Mouse (Mus musculus) gastrocnemius, adult 2 months (tissue): ENCODE data around the gene Pgk1. TPM values are rescaled to one million over a fixed set of nuclear protein-coding genes. Genes with fewer than 3 reads are reported as not detected.

ENCODE experiments used
- DNase-seq: peaks from one replicate; pipeline ENCODE4 v3.0.0; 2022
- H3K27ac ChIP-seq: fragments of 200-600 bp; 2 replicates; pipeline ENCODE4 v1.8.1; 2022; ENCODE audit warnings: mild to moderate bottlenecking
- H3K4me3 ChIP-seq: fragments of 200-600 bp; 2 replicates; pipeline ENCODE4 v1.8.1; 2022; ENCODE audit warnings: mild to moderate bottlenecking, moderate library complexity
- CTCF ChIP-seq: fragments of 200-600 bp; IDR thresholded peaks from 2 replicates; pipeline ENCODE4 v1.8.1; 2022; ENCODE audit warnings: antibody characterized with exemption, mild to moderate bottlenecking, moderate library complexity
- intact Hi-C: fragments of 180-260 bp; cut with DNase I; formaldehyde crosslinking; loops from one replicate; pipeline ENCODE4 v1.15.1; 2025
- long read RNA-seq, 2 experiments: library from polyadenylated mRNA; stranded (forward); transcript quantifications; one replicate each; pipeline ENCODE4 v2.0.0; 2021
- total RNA-seq, 2 experiments: library from RNA; stranded (reverse); gene quantifications; 2 replicates each; pipeline ENCODE4 v1.2.3; 2021

Pgk1 gene
- total RNA-seq = 1,000 to 10,000 TPM in 1 of 2 experiments, 100 to 1,000 TPM in 1; 915 to 1,167 TPM
- long read RNA-seq, experiment 1, transcript Pgk1-201 (11 exons, 1,825 nt) = major isoform, 262 of 288 reads
- long read RNA-seq, experiment 1, partial matches to known transcripts = 18 of 288 reads
- long read RNA-seq, experiment 1, other reads (novel, unspliced or antisense) = 8 of 288 reads
- long read RNA-seq, experiment 2, transcript Pgk1-201 (11 exons, 1,825 nt) = major isoform, 695 of 836 reads
- long read RNA-seq, experiment 2, partial matches to known transcripts = 129 of 836 reads
- long read RNA-seq, experiment 2, other reads (novel, unspliced or antisense) = 12 of 836 reads

DNA sequence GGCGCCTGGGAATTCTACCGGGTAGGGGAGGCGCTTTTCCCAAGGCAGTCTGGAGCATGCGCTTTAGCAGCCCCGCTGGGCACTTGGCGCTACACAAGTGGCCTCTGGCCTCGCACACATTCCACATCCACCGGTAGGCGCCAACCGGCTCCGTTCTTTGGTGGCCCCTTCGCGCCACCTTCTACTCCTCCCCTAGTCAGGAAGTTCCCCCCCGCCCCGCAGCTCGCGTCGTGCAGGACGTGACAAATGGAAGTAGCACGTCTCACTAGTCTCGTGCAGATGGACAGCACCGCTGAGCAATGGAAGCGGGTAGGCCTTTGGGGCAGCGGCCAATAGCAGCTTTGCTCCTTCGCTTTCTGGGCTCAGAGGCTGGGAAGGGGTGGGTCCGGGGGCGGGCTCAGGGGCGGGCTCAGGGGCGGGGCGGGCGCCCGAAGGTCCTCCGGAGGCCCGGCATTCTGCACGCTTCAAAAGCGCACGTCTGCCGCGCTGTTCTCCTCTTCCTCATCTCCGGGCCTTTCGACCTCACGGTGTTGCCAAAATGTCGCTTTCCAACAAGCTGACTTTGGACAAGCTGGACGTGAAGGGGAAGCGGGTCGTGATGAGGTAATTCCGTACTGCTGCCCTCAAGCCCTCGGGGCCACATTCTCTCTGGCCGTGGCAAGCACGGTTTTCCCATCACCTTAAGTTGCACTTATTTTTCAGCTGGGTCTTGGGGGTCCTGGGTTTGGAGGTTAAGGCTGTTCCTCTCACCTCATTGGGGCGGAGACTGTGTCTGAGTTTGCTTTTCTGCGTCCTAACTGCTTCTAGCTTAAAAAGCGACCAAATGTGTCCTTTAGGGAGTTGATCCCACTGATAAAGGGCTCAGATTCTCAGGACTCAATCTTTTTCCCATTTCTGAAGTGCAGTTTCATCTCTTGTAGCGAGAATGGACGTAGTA lies at the start of gene Pgk1:
Pgk1 (plus strand) TSS at position 388 of the 937 bp plus-strand sequence.
- no peak for TF ChIP-seq CTCF
- intact Hi-C loops = loop anchor here (5.0 to 10.0 kb wide), 2 partner anchors 160 to 1112 kb away; partner anchors contain the start of genes Atp7a and Pbdc1
- H3K27ac ChIP-seq = peak within 1 kb of the TSS; percentile 91
- DNase-seq = peak; percentile 96
- H3K4me3 ChIP-seq = peak within 1 kb of the TSS; percentile 80

DNA sequence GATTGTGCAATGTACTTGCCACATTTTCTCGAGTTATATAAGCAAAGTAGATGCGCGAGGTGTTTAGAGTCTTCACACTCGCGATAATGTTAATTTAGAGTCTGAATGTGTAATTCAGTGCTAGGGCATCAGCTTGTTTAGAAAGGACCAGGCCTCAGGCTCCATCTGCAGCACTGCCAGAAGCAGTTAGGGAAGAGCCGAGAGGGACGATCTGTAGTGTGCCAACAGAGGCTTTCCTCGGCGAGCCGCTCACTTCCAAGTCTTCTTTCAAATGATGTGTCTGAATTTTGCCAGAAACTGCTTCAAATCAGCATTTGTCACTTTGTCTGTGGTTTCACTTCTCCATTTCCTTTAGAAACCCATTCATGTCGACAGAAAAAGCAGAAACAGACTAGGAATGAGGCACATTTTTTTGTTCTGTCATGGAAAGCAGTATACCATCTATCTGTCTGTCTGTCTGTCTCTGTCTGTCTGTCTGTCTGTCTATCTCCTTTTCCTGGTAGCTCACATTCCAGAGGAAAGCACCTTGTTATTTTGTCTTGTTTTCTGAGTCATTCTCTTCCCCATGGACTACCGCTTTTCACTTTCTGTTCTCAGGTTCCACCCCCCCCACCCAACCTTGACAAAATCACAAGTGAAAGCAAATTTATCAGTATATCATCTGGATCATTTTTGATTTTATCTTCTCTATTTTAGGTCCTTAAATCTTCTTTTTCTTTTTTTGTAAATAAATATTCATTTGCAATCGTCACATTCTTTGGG lies 47.4 kb upstream of the Pgk1 start:
- no peak for DNase-seq
- Histone ChIP-seq H3K4me3 (no peak overlapping the region), H3K27ac (no peak overlapping the region)
- TF ChIP-seq CTCF = no peak
- intact Hi-C loops = no loop called here

DNA sequence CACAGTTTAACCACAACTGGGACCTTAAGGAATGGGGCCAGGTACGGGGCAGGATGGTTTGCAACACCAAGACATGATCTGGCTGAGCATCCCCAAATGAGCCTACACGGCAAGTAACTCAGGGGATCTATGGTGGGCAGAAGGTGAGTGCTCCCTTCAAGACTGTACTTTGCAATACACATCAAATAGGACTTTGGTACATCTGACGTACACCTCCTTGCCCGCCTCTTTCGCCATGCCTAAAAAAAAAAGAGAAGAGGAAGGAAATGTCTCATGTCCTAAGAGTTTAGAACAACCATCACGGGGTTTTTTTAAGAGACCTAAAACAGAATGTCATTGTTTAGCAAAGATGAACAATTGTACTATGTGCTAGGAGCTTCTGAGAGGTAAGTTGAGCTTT lies 44.0 kb upstream of the Pgk1 start, which contains the start of gene Tlr13:
Tlr13 (plus strand) TSS at position 269 of the 400 bp plus-strand sequence.
- no peak for DNase-seq
- no peak for TF ChIP-seq CTCF
- intact Hi-C loops = no loop called here
- Histone ChIP-seq H3K4me3 (no peak within 1 kb of the TSS), H3K27ac (no peak within 1 kb of the TSS)

DNA sequence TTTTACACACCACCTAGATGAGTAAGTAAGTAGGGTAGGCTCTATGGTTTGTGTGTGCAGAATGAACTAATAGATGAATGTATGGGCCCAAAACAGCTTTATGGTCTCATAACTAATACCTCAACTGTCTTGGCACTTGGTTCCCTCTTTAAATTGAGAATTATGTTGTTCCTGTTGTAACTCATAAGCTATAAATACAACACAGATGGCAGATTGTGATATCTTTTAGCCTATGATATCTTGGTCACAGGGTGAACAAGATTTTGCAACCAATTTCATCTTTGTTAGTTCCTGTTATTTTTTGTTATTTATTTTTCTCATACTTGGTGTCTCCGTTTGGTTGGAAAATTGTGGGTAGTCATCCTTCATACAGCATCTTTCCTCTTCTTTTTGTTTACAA lies 38.7 kb upstream of the Pgk1 start:
- intact Hi-C loops = no loop called here
- TF ChIP-seq CTCF = no peak
- no peak overlapping the region for H3K4me3 ChIP-seq

DNA sequence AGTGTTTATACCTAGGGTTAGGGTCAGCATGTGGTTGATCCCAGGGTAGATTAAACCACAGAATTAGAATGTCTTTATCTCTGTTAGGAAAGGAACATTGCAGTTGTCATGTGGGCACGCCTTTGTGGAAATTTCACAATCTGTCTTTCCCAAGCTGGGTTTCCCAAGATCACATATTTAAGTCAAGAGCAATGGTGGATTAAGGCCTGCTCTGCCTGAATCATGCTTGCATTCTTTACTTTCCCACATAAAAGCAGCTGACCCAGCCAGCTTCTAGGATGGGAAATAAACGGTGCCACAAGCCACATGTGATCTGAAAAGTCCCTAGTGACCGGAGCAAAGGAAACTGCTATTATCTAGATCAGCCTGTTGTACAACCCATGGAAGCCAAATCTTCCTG lies 37.4 kb upstream of the Pgk1 start:
- no peak for DNase-seq
- Histone ChIP-seq H3K27ac (no peak overlapping the region), H3K4me3 (no peak overlapping the region)
- intact Hi-C loops = no loop called here
- TF ChIP-seq CTCF = no peak

More for the DNA sequence above, 38.7 kb upstream of the Pgk1 start:
- no peak for DNase-seq
- no peak overlapping the region for H3K27ac ChIP-seq

DNA sequence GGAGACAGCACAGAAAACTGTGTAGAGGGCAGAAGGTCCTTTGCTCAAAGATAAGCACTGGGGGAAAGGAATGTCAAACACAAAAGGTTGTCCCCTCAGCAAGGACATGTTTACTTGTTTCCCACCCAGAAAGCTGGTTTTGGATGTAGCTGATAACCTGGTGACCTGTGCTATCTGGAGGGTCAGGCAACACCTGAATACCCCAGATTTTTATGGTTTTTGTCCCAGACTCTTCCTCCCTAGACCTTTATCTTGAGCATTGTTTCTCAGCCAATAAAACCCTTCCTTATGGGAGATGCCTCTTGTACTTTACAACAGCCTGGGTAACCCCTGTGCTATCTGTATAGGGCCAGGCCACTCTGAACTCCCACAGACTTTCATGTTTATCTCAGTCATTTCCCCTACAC lies 32.7 kb upstream of the Pgk1 start:
- H3K27ac ChIP-seq = no peak overlapping the region

DNA sequence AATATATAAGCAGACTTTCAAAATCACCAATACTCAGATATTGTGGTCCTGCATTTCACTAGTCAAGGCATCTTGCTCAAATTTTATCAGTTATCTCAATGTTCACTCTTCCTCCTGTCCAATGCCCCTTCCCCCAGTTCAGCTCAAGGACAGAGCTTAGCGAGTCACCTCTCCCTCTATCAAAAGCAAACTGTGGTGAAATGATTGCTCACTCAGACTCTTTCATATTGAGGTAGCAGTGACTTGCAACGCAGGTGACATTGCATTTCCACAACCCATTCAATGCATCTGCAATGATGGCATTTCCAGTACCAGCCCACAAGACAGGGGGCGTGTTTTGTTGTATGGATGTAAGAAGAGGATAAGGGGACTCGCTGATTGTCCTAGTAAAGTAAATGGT lies 31.0 kb upstream of the Pgk1 start:
- intact Hi-C loops = no loop called here
- DNase-seq = no peak
- TF ChIP-seq CTCF = no peak
- H3K4me3 ChIP-seq = no peak overlapping the region
- no peak overlapping the region for H3K27ac ChIP-seq

More for the DNA sequence above, 32.7 kb upstream of the Pgk1 start:
- TF ChIP-seq CTCF = no peak
- H3K4me3 ChIP-seq = no peak overlapping the region
- intact Hi-C loops = no loop called here
- no peak for DNase-seq

DNA sequence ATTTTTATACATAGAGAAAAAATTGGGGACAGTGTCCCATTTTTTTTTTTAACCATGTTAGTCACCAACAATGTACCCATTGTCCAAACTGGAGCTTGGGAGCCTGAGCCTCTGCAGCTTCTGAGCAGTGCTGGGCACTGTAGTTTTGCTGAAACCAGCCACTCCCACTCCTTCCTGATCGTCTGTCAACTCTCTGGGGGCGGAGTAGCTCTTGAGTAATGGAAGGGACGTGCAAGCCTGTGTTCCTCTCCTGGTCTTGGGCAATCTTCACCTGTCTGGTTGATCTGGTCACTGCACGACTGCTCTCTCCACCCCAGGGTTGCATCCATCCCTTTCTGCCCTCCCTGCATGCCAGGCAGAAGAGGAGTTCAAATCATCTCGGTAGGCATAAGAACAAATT lies 22.9 kb upstream of the Pgk1 start:
- H3K4me3 ChIP-seq = no peak overlapping the region
- intact Hi-C loops = no loop called here
- H3K27ac ChIP-seq = no peak overlapping the region
- DNase-seq = no peak
- TF ChIP-seq CTCF = no peak

DNA sequence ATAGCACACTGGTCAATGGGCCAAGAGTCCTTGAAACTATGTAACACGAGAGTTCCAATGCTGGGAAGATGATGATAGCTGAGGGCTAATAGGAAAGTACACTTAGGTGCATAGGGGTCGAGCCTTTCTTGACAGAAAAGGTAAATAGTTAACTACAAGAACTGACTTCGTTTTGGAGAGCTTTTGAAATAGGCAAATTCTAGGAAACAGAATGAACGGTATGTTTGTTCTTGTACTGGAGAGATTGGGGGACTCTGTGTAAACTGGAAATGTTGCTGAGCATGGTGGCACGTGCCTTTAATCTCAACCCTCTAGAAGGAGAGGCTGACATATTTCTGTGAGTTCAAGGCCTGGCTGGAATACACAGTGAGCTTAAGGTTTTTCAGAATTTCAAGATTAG lies 22.3 kb upstream of the Pgk1 start:
- no peak for DNase-seq

DNA sequence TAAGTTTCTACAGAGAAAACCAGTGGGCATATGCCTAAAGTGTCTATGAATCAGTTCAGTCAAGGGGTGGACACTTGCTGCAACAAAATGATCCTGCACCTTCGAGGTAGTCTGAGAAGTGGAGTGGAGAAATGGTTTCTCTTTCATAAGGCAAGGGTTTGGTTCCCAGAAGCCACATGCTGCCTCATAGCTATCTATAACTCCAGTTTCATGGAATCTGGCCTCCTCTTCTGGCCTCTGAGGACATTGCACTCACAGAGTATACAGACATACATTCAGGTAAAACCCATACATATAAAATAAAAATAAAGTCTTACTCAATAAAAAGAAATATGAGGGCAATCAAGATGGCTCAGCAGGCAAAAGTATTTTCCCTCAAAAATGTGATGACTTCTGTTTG lies 21.8 kb upstream of the Pgk1 start:
- intact Hi-C loops = no loop called here
- no peak for DNase-seq
- no peak overlapping the region for H3K4me3 ChIP-seq
- peak; percentile 37; the same call in 1 of the 2 replicates for TF ChIP-seq CTCF
- H3K27ac ChIP-seq = no peak overlapping the region

More for the DNA sequence above, 22.3 kb upstream of the Pgk1 start:
- no peak overlapping the region for H3K27ac ChIP-seq
- intact Hi-C loops = no loop called here
- H3K4me3 ChIP-seq = no peak overlapping the region
- TF ChIP-seq CTCF = no peak

DNA sequence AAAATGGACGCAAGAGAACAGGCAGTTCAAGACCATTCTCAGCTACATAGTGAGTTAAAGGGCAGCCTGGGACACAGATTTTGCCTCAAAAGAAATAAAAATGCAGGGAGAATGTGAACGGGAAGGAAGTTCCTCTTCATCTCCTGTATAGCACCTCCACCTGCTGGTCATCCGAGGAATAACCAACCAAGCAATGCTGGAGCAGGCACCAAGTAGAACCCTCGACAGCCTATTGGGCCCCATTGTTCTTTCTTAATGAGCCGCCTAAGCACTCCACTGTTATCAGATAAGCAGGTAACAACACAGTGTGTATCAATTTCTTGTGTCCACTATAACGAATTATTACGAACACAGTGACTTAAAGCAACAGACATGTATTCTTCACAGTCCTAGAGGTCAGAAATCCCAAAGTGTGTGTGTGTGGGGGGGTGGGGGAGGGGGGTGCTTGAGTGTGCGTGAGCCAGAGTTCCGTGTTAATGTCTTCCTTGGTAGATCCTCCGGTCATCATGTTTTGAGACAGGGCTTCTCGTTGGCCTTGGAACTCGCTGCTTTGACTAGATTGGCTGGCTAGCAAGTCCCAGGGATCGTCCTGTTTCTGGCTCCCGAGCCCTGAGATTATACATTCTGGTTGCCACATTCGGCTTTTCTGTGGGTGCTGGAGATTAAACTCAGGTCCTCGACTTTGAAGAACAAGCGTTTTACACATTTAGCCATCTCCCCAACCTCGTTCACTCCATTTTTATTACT lies 15.6 kb upstream of the Pgk1 start:
- peak overlapping the region; percentile 32 for H3K4me3 ChIP-seq
- TF ChIP-seq CTCF = peak; percentile 73
- intact Hi-C loops = loop anchor here (1.0 kb wide), 1 partner anchor 145 kb away; no protein-coding TSS in a partner anchor

DNA sequence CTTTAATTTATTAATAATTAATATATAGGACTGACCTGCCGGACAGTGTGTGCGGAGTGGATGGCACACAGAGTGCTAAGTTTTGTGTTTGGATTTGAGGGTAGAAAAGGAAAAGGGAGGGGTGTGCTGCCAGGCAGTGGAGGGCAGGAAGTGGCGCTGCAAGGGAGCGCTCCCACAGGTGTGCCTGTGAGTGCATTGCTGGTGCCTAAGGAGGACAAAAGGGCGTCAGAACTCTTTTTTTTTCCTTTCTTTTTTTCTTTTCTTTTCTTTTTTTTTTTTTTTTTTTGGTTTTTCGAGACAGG lies 15.1 kb upstream of the Pgk1 start:
- no peak for TF ChIP-seq CTCF

More for the DNA sequence above, 15.6 kb upstream of the Pgk1 start:
- peak; percentile 68 for DNase-seq
- H3K27ac ChIP-seq = no peak overlapping the region

More for the DNA sequence above, 15.1 kb upstream of the Pgk1 start:
- H3K27ac ChIP-seq = no peak overlapping the region
- intact Hi-C loops = loop anchor here (1.0 kb wide), 1 partner anchor 146 kb away; no protein-coding TSS in a partner anchor
- H3K4me3 ChIP-seq = peak overlapping the region; percentile 32
- no peak for DNase-seq
